In genomic region chr1:80757977-80758797, GRCm38 (mm10) we compare ENCODE assay signal across 8 mouse cellular contexts. TPM values are rescaled to one million over a fixed set of nuclear protein-coding genes. Genes with fewer than 3 reads are reported as not detected.
DNase-seq lines count a peak whose midpoint lies in the region; ATAC-seq and TF ChIP-seq lines count a peak whose summit lies in the region.

Gene Dock10, minus strand, starts transcription at chr1:80758527.

- peak within 1 kb of the TSS; percentile 61 for H3K4me3 ChIP-seq in embryonic facial prominence, embryonic 12.5 days
- peak within 1 kb of the TSS; percentile 63 for H3K4me3 ChIP-seq in heart, embryonic 12.5 days
- peak within 1 kb of the TSS; percentile 51 to 58 for H3K4me3 ChIP-seq in liver, embryonic 14.5 days (ENCODE audit: insufficient read depth in 1 of 2, low read depth in 2 of 2, low read length in 2 of 2)
- H3K4me3 ChIP-seq in stomach, postnatal 0 days (ENCODE audit: low read depth, low read length) = peak within 1 kb of the TSS; percentile 54

- H3K27me3 ChIP-seq in embryonic facial prominence, embryonic 12.5 days = peaks cover 8% of the 10 kb centered on the region
- 0 out of 2 replicates have a peak, but pooled peaks cover 6% of the 10 kb centered on the region for H3K27me3 ChIP-seq in heart, embryonic 12.5 days (replicated peaks)
- peaks cover 11% of the 10 kb centered on the region; the same call in 1 of the 2 replicates for H3K27me3 ChIP-seq in liver, embryonic 14.5 days (ENCODE audit: control insufficient read depth, insufficient read depth, low read length)
- H3K27me3 ChIP-seq in stomach, postnatal 0 days (ENCODE audit: control insufficient read depth, insufficient read depth, low read length) = 0 out of 2 replicates have a peak, but pooled peaks cover 4% of the 10 kb centered on the region

- peaks cover 12% of the 10 kb centered on the region; the same call in 1 of the 2 replicates for H3K4me1 ChIP-seq in embryonic facial prominence, embryonic 12.5 days
- peaks cover 14% of the 10 kb centered on the region; the same call in 1 of the 2 replicates for H3K4me1 ChIP-seq in heart, embryonic 12.5 days (replicated peaks)
- no peaks in the 10 kb centered on the region; a peak in 2 of 4 replicates for H3K4me1 ChIP-seq in liver, embryonic 14.5 days (replicated peaks; ENCODE audit: control insufficient read depth in 2 of 2, insufficient read depth in 2 of 2, low read length in 1 of 2)
- no peaks in the 10 kb centered on the region for H3K4me1 ChIP-seq in stomach, postnatal 0 days (replicated peaks; ENCODE audit: control insufficient read depth, insufficient read depth)

- peak within 1 kb of the TSS; percentile 89 for H3K4me2 ChIP-seq in embryonic facial prominence, embryonic 12.5 days (replicated peaks)
- H3K4me2 ChIP-seq in heart, embryonic 12.5 days = peak within 1 kb of the TSS; percentile 94
- peak within 1 kb of the TSS; percentile 55 for H3K4me2 ChIP-seq in liver, embryonic 14.5 days (ENCODE audit: low read depth)
- peak within 1 kb of the TSS; percentile 76 for H3K4me2 ChIP-seq in stomach, postnatal 0 days (replicated peaks; ENCODE audit: low read depth)

- under 1% methylated on average over 66 of the region's 82 CpGs for WGBS in embryonic facial prominence, embryonic 12.5 days
- under 1% methylated on average over 79 of the region's 82 CpGs for WGBS in heart, embryonic 12.5 days
- WGBS in liver, embryonic 14.5 days (ENCODE audit: insufficient replicate concordance) = under 1% methylated on average over 80 of the region's 82 CpGs
- WGBS in stomach, postnatal 0 days = under 1% methylated on average over 58 of the region's 82 CpGs

- no peak within 1 kb of the TSS for H3K27ac ChIP-seq in embryonic facial prominence, embryonic 12.5 days
- no peak within 1 kb of the TSS for H3K27ac ChIP-seq in heart, embryonic 12.5 days (ENCODE audit: poor library complexity, severe bottlenecking)
- no peak within 1 kb of the TSS for H3K27ac ChIP-seq in liver, embryonic 14.5 days
- H3K27ac ChIP-seq in stomach, postnatal 0 days (replicated peaks) = 0 out of 2 replicates have a peak within 1 kb of the TSS, but pooled peaks have one; percentile 13

- no peak for TF ChIP-seq EP300 in liver, embryonic 14.5 days (IDR thresholded peaks at IDR 0.05; ENCODE audit: low read depth)
- no peak for TF ChIP-seq EP300 in stomach, postnatal 0 days (optimal IDR thresholded peaks at IDR 0.05)

- ATAC-seq in embryonic facial prominence, embryonic 12.5 days (ENCODE audit: insufficient number of reproducible peaks, insufficient read depth, low FRiP score, low TSS enrichment) = peak; percentile 79
- peak; percentile 65 for ATAC-seq in heart, embryonic 12.5 days (ENCODE audit: insufficient number of reproducible peaks, low FRiP score)
- peak; percentile 45 for ATAC-seq in liver, embryonic 14.5 days (ENCODE audit: insufficient read depth)
- peak; percentile 61 for ATAC-seq in stomach, postnatal 0 days (ENCODE audit: low FRiP score, low TSS enrichment)

- H3K36me3 ChIP-seq in embryonic facial prominence, embryonic 12.5 days = no peaks in the 10 kb centered on the region
- H3K36me3 ChIP-seq in heart, embryonic 12.5 days = no peaks in the 10 kb centered on the region
- H3K36me3 ChIP-seq in liver, embryonic 14.5 days (replicated peaks; ENCODE audit: control insufficient read depth, insufficient read depth, low read depth) = no peaks in the 10 kb centered on the region
- H3K36me3 ChIP-seq in stomach, postnatal 0 days (ENCODE audit: control insufficient read depth, insufficient read depth, low read length) = no peaks in the 10 kb centered on the region

- H3K9ac ChIP-seq in embryonic facial prominence, embryonic 12.5 days = peak within 1 kb of the TSS; percentile 62
- H3K9ac ChIP-seq in heart, embryonic 12.5 days = peak within 1 kb of the TSS; percentile 72
- no peak within 1 kb of the TSS for H3K9ac ChIP-seq in liver, embryonic 14.5 days (replicated peaks)
- peak within 1 kb of the TSS; percentile 45 for H3K9ac ChIP-seq in stomach, postnatal 0 days (ENCODE audit: low read length)

- H3K9me3 ChIP-seq in embryonic facial prominence, embryonic 12.5 days = no peaks in the 10 kb centered on the region
- H3K9me3 ChIP-seq in heart, embryonic 12.5 days (replicated peaks) = no peaks in the 10 kb centered on the region
- H3K9me3 ChIP-seq in liver, embryonic 14.5 days (ENCODE audit: control insufficient read depth, low read length) = no peaks in the 10 kb centered on the region
- no peaks in the 10 kb centered on the region for H3K9me3 ChIP-seq in stomach, postnatal 0 days (ENCODE audit: control insufficient read depth, low read length)

- TF ChIP-seq CTCF in liver, embryonic 14.5 days (IDR thresholded peaks at IDR 0.05; ENCODE audit: low read depth) = no peak
- TF ChIP-seq CTCF in stomach, postnatal 0 days (IDR thresholded peaks at IDR 0.05; ENCODE audit: low read depth) = no peak

- no peak for DNase-seq in urinary bladder, adult 2 months (ENCODE audit: low spot score)
- DNase-seq in urinary bladder, adult 18-20 months (ENCODE audit: low spot score in 2 of 2) = no peak
- peak; percentile 68 for DNase-seq in kidney, postnatal 10 days
- no peak for DNase-seq in liver, embryonic 14.5 days (ENCODE audit: low read depth in 3 of 3, low spot score in 3 of 3)
- peak; percentile 72 for DNase-seq in neural tube, embryonic 10.5 days (ENCODE audit: extremely low spot score, low spot score)
- DNase-seq in stomach, postnatal 0 days (ENCODE audit: low spot score) = peak; percentile 38

RNA-seq across cellular contexts. Expression of gene Dock10, which starts in this region (rescaled TPM):
- polyA plus RNA-seq in urinary bladder, adult 2 months (2012; rRNA removed) = 15.2 and 16.0 TPM in 2 replicates
- 6.4 and 6.7 TPM in 2 replicates for polyA plus RNA-seq in embryonic facial prominence, embryonic 12.5 days (2016; fragmentation: Nextera tagmentation; extraction: Ambion mirVana)
- polyA plus RNA-seq in heart, embryonic 12.5 days (2016; fragmentation: Nextera tagmentation; extraction: Ambion mirVana) = 4.0 and 4.3 TPM in 2 replicates
- 2.2 and 3.5 TPM in 2 replicates for polyA plus RNA-seq in liver, embryonic 14.5 days (2012; rRNA removed)
- 2.6 and 3.6 TPM in 2 replicates for polyA plus RNA-seq in liver, embryonic 14.5 days (2014; fragmentation: Nextera tagmentation; extraction: Ambion mirVana)
- 2.8 and 3.3 TPM in 2 replicates for polyA plus RNA-seq in stomach, postnatal 0 days (2015; fragmentation: Nextera tagmentation; extraction: Ambion mirVana)

Comparison
In these comparisons a context has a peak if more than half of its experiments do, and no peak if none do; other contexts are left out.
1. DNase-seq: peak in kidney, postnatal 10 days (single experiment), neural tube, embryonic 10.5 days (single experiment) and stomach, postnatal 0 days (single experiment); none in urinary bladder, adult 2 months (single experiment), urinary bladder, adult 18-20 months (0 of 2) and liver, embryonic 14.5 days (0 of 3).
2. Peak in every context shown above with its lines, with median percentiles within 50 percentile points of each other: ATAC-seq, H3K4me2 ChIP-seq and H3K4me3 ChIP-seq.